Mouse (Mus musculus) urinary bladder, adult 18-20 months (tissue): Measurements from ENCODE around the gene Blvra.
"Not testable (repeated sequence)": the region's sequence is repeated elsewhere in the genome, so short reads cannot be mapped to it uniquely, and the experiment has no call there.

Source experiments
- DNase-seq, 2 experiments: peaks; one replicate each; pipeline ENCODE4 v3.0.0; 2022; ENCODE audit warnings: low spot score in 2 of 2, mixed read lengths in 2 of 2

Blvra gene

DNA sequence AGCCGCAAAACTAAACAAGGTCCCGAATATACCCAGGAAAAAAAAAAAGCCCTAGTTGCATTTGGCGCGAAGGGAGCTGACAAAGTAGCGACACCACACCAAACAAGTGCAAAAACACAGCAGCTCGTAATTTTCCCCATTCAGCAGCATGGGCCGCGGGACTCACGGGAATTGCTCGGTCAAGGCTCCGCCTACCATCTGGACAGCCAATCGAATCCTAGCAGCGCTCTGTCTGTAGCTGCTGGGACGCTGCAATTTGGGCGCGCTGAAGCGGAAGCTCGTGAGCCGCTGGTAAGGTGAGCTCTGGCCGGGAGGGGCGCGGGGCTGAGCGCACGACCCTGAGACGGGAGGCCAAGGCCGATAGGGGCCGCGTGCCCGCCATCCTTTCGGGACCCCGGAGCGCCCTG is at the start of gene Blvra:
Gene Blvra, plus strand, starts transcription at position 231 of the 407 bp plus-strand sequence.
- DNase-seq: peak; percentile 65 to 83

DNA sequence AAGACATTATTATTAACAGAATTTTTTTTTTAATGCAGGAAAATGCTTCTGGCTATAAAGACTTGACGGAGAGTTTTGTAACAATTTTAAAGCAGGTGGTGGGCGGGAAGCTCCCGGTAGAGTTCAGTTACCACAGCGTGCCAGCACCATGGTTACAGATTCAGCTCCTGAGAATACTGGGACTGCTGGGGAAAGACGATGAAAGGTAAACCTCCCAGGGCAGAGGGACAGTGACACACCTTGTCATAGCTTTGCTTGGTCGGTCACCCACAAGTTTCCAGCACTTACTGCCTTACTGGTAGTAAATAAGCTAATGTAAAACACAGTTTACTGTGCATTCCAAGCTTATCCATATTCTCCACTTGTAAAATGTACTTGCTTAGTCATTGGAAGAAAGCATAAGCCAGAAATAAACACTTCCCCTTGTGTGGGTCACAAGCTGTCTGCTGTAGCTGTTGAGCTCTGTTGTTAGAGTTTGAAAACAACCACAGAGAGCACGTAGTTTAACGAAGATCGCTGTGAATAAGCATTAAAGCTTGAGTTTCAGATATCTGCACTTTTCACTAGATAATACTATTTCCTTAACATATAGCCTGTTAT is 35.4 kb upstream of the Blvra start:
- DNase-seq: no peak

DNA sequence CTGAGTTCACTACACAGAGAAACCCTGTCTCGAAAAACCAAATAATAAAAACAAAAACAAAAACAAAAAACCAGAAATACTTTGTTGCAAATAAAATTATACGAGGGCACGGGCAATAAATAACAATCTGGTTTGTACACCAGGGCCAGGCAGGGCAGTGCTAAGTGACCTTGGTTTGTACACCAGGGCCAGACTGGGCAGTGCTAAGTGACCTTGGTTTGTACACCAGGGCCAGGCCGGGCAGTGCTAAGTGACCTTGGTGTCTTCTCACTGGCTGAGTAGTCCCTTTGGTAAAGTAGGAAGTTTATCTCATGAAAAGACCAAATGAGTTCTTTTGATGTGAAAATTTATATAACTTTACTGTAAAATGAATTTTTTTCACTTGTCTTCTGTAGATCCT is 33.2 kb upstream of the Blvra start:
- no peak for DNase-seq

GRCm38 (mm10) chr2:127061471-127061870 is 9.0 kb upstream of the Blvra start:
- no peak for DNase-seq

GRCm38 (mm10) chr2:127068806-127069205 is 1.7 kb upstream of the Blvra start:
- DNase-seq: no peak

GRCm38 (mm10) chr2:127069781-127070434 is 557 bp upstream of the Blvra start:
- no peak for DNase-seq

GRCm38 (mm10) chr2:127070879-127071278 is 414 bp downstream of the Blvra start:
- no peak for DNase-seq

DNA sequence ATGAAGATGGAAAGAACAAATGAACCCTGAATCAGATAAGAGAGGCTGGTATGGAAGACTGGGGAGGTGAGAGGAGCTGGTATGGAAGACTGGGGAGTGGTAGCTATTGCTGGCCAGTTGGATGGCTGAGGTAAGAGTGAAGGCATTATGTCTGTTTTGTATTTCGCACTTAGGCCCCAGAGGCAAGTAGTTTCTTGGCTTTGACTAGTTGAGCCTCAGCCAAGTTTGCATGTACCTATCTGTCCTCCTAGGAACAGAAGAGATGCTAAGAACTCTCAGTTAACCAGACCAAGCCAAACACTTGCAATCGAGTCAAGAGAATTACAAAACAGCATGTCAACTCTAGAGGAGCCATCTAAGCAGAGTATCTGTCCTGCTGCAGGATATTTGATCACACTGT is 3.7 kb downstream of the Blvra start:
- no peak for DNase-seq

GRCm38 (mm10) chr2:127077611-127078010 is 7.1 kb downstream of the Blvra start:
- no peak for DNase-seq

GRCm38 (mm10) chr2:127079066-127079465 is 8.6 kb downstream of the Blvra start:
- not testable (repeated sequence) for DNase-seq

GRCm38 (mm10) chr2:127079881-127080590 is 9.6 kb downstream of the Blvra start:
- no peak for DNase-seq

DNA sequence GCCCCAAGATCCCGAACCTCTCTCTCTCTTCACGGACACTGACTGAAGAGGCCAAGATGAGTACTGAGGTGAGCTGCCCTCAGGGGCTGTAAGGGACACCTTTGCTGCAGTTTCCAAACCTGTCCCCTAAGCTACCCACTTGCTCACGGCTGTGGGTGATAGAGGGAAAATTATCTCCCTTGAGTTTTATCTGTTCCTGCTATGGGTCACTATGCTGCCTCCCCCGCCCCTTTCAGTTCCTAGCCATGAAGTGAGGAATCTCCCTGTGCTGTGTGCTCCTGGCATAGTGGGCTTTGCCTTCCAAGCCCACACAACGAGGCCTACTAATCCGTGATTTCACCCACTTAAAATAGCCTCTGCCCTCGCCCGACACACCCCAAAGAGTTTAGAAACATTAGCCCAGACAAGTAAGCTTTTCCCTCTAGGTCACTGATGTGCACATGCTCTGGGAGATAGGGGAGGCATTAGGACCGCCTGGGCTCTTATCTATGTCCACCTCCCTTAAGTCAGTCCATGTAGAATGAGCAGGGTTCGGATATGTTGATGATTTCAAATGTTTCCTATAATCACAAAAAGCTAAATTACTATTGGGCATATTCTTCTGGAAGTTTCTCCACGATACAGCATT is 10.2 kb downstream of the Blvra start:
- no peak for DNase-seq

DNA sequence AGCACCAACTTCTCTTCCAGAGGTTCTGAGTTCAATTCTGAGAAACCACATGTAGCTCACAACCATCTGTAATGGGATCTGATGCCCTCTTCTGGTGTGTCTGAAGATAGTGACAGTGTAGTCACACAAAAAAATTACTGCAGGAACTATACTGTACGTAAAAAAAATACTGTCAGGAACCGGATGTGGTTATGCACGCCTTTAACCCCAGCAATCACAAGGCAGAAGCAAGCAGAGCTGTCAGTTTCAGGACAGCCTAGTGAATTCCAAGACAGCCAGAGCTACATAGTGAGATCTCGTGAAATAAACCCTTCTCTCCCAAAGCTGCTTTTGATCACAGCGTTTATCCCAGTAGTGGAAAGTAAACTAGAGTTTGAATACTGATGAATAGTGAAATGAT is 15.8 kb downstream of the Blvra start:
- DNase-seq: no peak

GRCm38 (mm10) chr2:127090151-127090550 is 19.7 kb downstream of the Blvra start:
- DNase-seq: not testable (repeated sequence)

DNA sequence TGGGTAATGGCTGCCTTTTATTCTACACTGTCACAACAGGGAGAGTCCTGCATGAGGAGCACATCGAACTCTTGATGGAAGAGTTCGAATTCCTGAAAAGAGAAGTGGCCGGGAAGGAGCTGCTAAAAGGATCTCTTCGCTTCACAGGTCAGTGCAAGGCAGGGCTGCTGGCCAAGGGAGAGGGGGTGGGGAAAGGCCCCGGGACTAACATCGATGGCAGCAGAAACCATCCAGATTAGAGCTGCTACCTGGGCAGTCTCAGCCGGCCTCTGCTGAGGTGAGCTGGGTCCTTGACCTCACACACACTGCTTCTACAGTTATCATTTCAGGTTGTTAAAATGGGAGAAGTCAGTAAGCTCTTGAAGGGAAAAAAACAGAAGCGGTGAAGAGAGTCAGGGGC is 21.5 kb downstream of the Blvra start:
- no peak for DNase-seq

DNA sequence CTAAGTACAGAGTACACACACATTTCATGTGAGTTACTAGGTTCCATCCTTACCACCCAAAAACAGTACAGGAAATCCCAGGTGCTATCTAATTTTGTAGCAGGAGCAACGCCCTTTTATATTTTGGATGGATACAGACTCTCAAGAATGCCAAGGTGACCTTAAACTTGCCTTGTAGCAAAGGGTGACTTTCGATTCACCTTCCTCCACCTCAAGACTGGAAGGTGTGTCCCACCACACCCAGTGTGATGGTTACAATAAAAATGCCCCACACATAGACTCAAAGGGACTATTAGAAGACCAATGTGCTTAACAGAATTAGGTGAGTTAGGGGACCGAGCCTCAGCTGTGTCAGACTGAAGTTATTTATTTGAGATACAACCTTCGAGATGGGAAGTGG is 38.5 kb downstream of the Blvra start:
- DNase-seq: no peak

GRCm38 (mm10) chr2:127121591-127122235 is 51.2 kb downstream of the Blvra start:
- DNase-seq: no peak

- no peak for DNase-seq
Measured at GRCm38 (mm10) chr2:127128926-127129325, 58.5 kb downstream of the Blvra start.

DNA sequence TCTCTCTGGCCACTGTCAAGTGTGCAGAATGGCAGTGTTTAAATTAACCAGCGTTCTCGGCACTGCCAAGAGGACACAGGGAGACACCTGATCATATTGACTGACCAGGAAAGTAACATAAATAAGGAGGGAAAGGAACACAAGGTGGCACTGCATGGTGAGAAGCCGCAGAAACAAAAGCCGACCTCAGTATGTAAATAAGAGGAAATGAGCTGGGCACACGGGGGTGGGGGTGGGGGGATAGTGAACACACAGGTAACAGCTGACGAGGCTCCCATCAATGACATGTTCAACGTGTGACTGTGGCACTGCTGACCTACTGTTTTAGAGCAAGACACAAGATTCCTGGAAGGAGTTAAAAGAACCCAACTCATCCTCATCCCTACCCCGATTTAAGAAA is 60.9 kb downstream of the Blvra start:
- DNase-seq: no peak

DNA sequence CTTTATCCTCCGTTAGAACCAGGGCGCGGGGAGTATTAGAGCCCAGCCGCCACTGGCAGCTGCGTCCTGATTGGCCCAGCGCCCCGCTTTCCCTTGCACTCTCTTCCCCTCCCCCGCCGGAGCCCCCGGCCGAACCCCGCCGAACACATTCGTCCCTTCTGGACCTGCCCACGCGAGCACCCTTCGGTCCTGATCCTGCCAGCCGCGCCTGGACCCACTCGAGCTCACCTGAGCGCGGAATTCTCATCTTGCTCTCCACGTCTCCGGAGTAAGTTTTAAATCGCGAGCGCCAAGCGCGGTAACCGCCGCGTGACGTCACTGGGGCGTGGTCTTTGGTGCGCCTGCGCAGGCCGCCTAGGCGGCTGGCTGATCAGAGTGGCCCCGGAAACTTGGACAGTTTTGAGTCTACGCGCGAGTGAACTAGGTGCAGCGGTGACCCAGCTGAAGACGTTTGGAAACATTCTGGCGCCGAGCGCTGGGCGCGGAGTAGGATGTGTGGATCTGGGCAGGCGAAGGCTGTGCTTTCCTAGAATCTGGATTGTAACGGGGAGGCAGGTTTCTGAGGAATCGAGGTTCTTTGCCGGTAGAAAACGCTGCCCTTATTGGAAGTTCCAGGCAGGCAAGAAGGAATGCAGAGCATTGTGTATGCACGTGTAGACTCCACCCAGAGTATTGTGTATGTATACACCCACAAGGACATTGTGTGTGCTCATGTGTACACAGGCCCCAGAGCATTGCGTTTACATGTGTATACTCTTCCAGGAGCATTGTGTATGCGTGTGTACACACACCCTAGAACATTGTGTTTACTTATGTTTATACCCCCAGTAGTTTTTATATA is 63.4 kb downstream of the Blvra start, which contains the start of gene Ncaph:
Gene Ncaph, minus strand, starts transcription at position 334 of the 841 bp plus-strand sequence.
- DNase-seq: peak; percentile 89 to 97

GRCm38 (mm10) chr2:127135255-127135654 is 64.8 kb downstream of the Blvra start:
- DNase-seq: not testable (repeated sequence)
